Mouse (Mus musculus) neural tube, embryonic 13.5 days (tissue): Measurements from ENCODE around the gene Olfr129. TPM values are rescaled to one million over a fixed set of nuclear protein-coding genes. Genes with fewer than 3 reads are reported as not detected.

ENCODE experiments used
- ATAC-seq: fragments of 200-750 bp; cut with Nextera tagmentation; 2 replicates; pipeline ENCODE4 v1.8.0; 2017; ENCODE audit warnings: low read depth, mild to moderate bottlenecking, moderate TSS enrichment, moderate library complexity
- H3K27ac ChIP-seq: fragments of 300-500 bp; sonication (generic); replicated peaks from 2 replicates; pipeline ENCODE4 v1.5.1; 2015; ENCODE audit warnings: moderate library complexity, mild to moderate bottlenecking, inconsistent platforms
- H3K27me3 ChIP-seq: fragments of 300-500 bp; sonication (generic); 2 replicates; pipeline ENCODE4 v1.6.1; 2015; ENCODE audit warnings: mild to moderate bottlenecking, inconsistent platforms
- H3K36me3 ChIP-seq: fragments of 300-500 bp; sonication (generic); 2 replicates; pipeline ENCODE4 v1.6.1; 2015; ENCODE audit warnings: mild to moderate bottlenecking, inconsistent platforms
- H3K4me1 ChIP-seq: fragments of 300-500 bp; sonication (generic); replicated peaks from 2 replicates; pipeline ENCODE4 v1.6.1; 2015; ENCODE audit warnings: inconsistent platforms
- H3K4me2 ChIP-seq: fragments of 300-500 bp; sonication (generic); 2 replicates; pipeline ENCODE4 v1.6.1; 2015; ENCODE audit warnings: inconsistent platforms, mild to moderate bottlenecking, moderate library complexity
- H3K4me3 ChIP-seq: fragments of 300-500 bp; sonication (generic); 2 replicates; pipeline ENCODE4 v1.5.1; 2015; ENCODE audit warnings: mild to moderate bottlenecking, inconsistent platforms
- H3K9ac ChIP-seq: fragments of 300-500 bp; sonication (generic); 2 replicates; pipeline ENCODE4 v1.6.1; 2015; ENCODE audit warnings: moderate library complexity, mild to moderate bottlenecking, inconsistent platforms
- H3K9me3 ChIP-seq: fragments of 300-500 bp; sonication (generic); 2 replicates; pipeline ENCODE4 v1.6.1; 2016; ENCODE audit warnings: inconsistent platforms
- WGBS: fragments of 180-500 bp; shearing (Covaris S2); methylation state at CpG from one replicate; pipeline ENCODE4 v1.1.7; 2015; 5-methylcytosine and 5-hydroxymethylcytosine counted together
- polyA plus RNA-seq: library from polyadenylated mRNA; unstranded; fragments of >200 nt; fragmentation: Nextera tagmentation; extraction: Ambion mirVana; gene quantifications from 2 replicates; pipeline ENCODE4 v1.2.1, GENCODE M21; 2015

The Olfr129 gene
- not detected in 2 replicates for polyA plus RNA-seq

- no peak within 1 kb of the TSS for H3K27ac ChIP-seq
- H3K4me1 ChIP-seq = no peaks in the 10 kb centered on the region
- no peak for ATAC-seq
- no peak within 1 kb of the TSS for H3K4me3 ChIP-seq
- H3K36me3 ChIP-seq = no peaks in the 10 kb centered on the region
- no peaks in the 10 kb centered on the region for H3K9me3 ChIP-seq
- H3K9ac ChIP-seq = no peak within 1 kb of the TSS
- no peak within 1 kb of the TSS for H3K4me2 ChIP-seq
- 72% methylated on average over 1 of the region's 1 CpGs for WGBS
- no peaks in the 10 kb centered on the region for H3K27me3 ChIP-seq
Observed at GRCm38 (mm10) chr17:38059979-38060378, at the start of gene Olfr129. TSS of gene Olfr129 (minus strand) at chr17:38060079.

GRCm38 (mm10) chr17:38088593-38088992 lies 28.7 kb upstream of the Olfr129 start, which contains the start of gene Olfr131:
TSS of gene Olfr131 (minus strand) at chr17:38088693.
- no peak for ATAC-seq

GRCm38 (mm10) chr17:38082364-38082763 lies 22.5 kb upstream of the Olfr129 start:
- no peak overlapping the region for H3K27ac ChIP-seq
- no peaks in the 10 kb centered on the region for H3K4me1 ChIP-seq
- H3K4me2 ChIP-seq = no peak overlapping the region
- no peaks in the 10 kb centered on the region for H3K9me3 ChIP-seq
- H3K27me3 ChIP-seq = no peaks in the 10 kb centered on the region
- no peaks in the 10 kb centered on the region for H3K36me3 ChIP-seq
- H3K4me3 ChIP-seq = no peak overlapping the region
- no peak overlapping the region for H3K9ac ChIP-seq
- ATAC-seq = no peak
- 84% methylated on average over 4 of the region's 4 CpGs for WGBS

More at GRCm38 (mm10) chr17:38088593-38088992, 28.7 kb upstream of the Olfr129 start, which contains the start of gene Olfr131:
- Histone ChIP-seq H3K9ac (no peak within 1 kb of the TSS), H3K4me2 (no peak within 1 kb of the TSS), H3K27me3 (no peaks in the 10 kb centered on the region), H3K36me3 (no peaks in the 10 kb centered on the region), H3K4me1 (no peaks in the 10 kb centered on the region), H3K27ac (no peak within 1 kb of the TSS), H3K4me3 (no peak within 1 kb of the TSS), H3K9me3 (no peaks in the 10 kb centered on the region)

GRCm38 (mm10) chr17:38063621-38064020 lies 3.7 kb upstream of the Olfr129 start, which contains the start of gene Olfr130:
TSS of gene Olfr130 (plus strand) at chr17:38063921.
- Histone ChIP-seq H3K27ac (no peak within 1 kb of the TSS), H3K4me1 (no peaks in the 10 kb centered on the region), H3K9ac (no peak within 1 kb of the TSS), H3K9me3 (no peaks in the 10 kb centered on the region), H3K36me3 (no peaks in the 10 kb centered on the region), H3K27me3 (no peaks in the 10 kb centered on the region), H3K4me3 (no peak within 1 kb of the TSS), H3K4me2 (no peak within 1 kb of the TSS)
- no peak for ATAC-seq
- 90% methylated on average over 1 of the region's 1 CpGs for WGBS

GRCm38 (mm10) chr17:38026297-38026696 lies 33.6 kb downstream of the Olfr129 start:
- H3K36me3 ChIP-seq = no peaks in the 10 kb centered on the region
- no peaks in the 10 kb centered on the region for H3K4me1 ChIP-seq
- no peaks in the 10 kb centered on the region for H3K27me3 ChIP-seq
- no peak for ATAC-seq
- no peak overlapping the region for H3K4me3 ChIP-seq
- 37% methylated on average over 5 of the region's 5 CpGs for WGBS
- H3K9ac ChIP-seq = no peak overlapping the region
- no peak overlapping the region for H3K27ac ChIP-seq
- H3K4me2 ChIP-seq = no peak overlapping the region
- no peaks in the 10 kb centered on the region for H3K9me3 ChIP-seq

GRCm38 (mm10) chr17:38016341-38016740 lies 43.5 kb downstream of the Olfr129 start:
- Histone ChIP-seq H3K4me2 (no peak overlapping the region), H3K9me3 (no peaks in the 10 kb centered on the region), H3K27me3 (no peaks in the 10 kb centered on the region), H3K4me1 (no peaks in the 10 kb centered on the region), H3K9ac (no peak overlapping the region), H3K4me3 (no peak overlapping the region), H3K27ac (no peak overlapping the region), H3K36me3 (no peaks in the 10 kb centered on the region)
- 73% methylated on average over 2 of the region's 2 CpGs for WGBS
- ATAC-seq = no peak

GRCm38 (mm10) chr17:38004996-38005395 lies 54.9 kb downstream of the Olfr129 start:
- H3K9me3 ChIP-seq = no peaks in the 10 kb centered on the region
- H3K27me3 ChIP-seq = no peaks in the 10 kb centered on the region
- no peaks in the 10 kb centered on the region for H3K36me3 ChIP-seq
- no peak overlapping the region for H3K9ac ChIP-seq
- no peak overlapping the region for H3K27ac ChIP-seq
- no peaks in the 10 kb centered on the region for H3K4me1 ChIP-seq
- no peak for ATAC-seq
- no peak overlapping the region for H3K4me2 ChIP-seq
- no peak overlapping the region for H3K4me3 ChIP-seq
- 77% methylated on average over 2 of the region's 2 CpGs for WGBS

Other genes with a start within 250 kb of the Olfr129 start
- gene Olfr125, start 227.1 kb downstream of the Olfr129 start, polyA plus RNA-seq = not detected in 2 replicates
- gene Olfr126, start 212.6 kb downstream of the Olfr129 start, polyA plus RNA-seq = not detected in 2 replicates
- gene Olfr127, start 159.6 kb downstream of the Olfr129 start, polyA plus RNA-seq = not detected in 2 replicates
- not detected in 2 replicates for gene Olfr128, start 139.5 kb downstream of the Olfr129 start, polyA plus RNA-seq
- not detected in 2 replicates for gene Olfr761, start 107.0 kb downstream of the Olfr129 start, polyA plus RNA-seq
- gene Olfr130, start 3.8 kb upstream of the Olfr129 start, polyA plus RNA-seq = not detected in 2 replicates
- not detected in 2 replicates for gene Olfr131, start 28.6 kb upstream of the Olfr129 start, polyA plus RNA-seq
- gene Olfr132, start 74.4 kb upstream of the Olfr129 start, polyA plus RNA-seq = not detected in 2 replicates
- not detected in 2 replicates for gene Olfr133, start 85.2 kb upstream of the Olfr129 start, polyA plus RNA-seq
- gene Olfr134, start 111.3 kb upstream of the Olfr129 start, polyA plus RNA-seq = not detected in 2 replicates
- gene Olfr135, start 144.3 kb upstream of the Olfr129 start, polyA plus RNA-seq = not detected in 2 replicates
- gene Olfr138, start 201.0 kb upstream of the Olfr129 start, polyA plus RNA-seq = not detected in 2 replicates
- not detected in 2 replicates for gene Olfr137, start 247.5 kb upstream of the Olfr129 start, polyA plus RNA-seq